Mouse (Mus musculus) left cerebral cortex, postnatal 25 days (tissue): ENCODE measurements around the gene Gm13040. TPM values are rescaled to one million over a fixed set of nuclear protein-coding genes. Genes with fewer than 3 reads are reported as not detected.
"Not testable (repeated sequence)": the region's sequence is repeated elsewhere in the genome, so short reads cannot be mapped to it uniquely, and the experiment has no call there.

Experiments used
- DNase-seq, 2 experiments: peaks; one replicate each; pipeline ENCODE4 v3.0.0; 2022; ENCODE audit warnings: low spot score in 2 of 2, mixed read lengths in 1 of 2
- intact Hi-C: fragments of 180-260 bp; cut with DNase I; formaldehyde crosslinking; loops from one replicate; pipeline ENCODE4 v1.15.1; 2025
- total RNA-seq, 2 experiments: library from RNA; stranded (reverse); gene quantifications; 2 replicates each; pipeline ENCODE4 v1.2.3; 2021

Gm13040 gene
- total RNA-seq, result not detected

- DNase-seq, intact Hi-C loops: not testable (repeated sequence)
These were observed at the start of gene Gm13040 for GRCm38 (mm10) chr4:143535654-143536053. Gene Gm13040, plus strand, starts transcription at chr4:143535954.

GRCm38 (mm10) chr4:143511043-143511442 lies 24.7 kb upstream of the Gm13040 start, which contains the start of gene Gm13043:
Gene Gm13043, plus strand, starts transcription at chr4:143511343.
- no peak for DNase-seq
- intact Hi-C loops, result no loop called here

- DNase-seq, intact Hi-C loops: not testable (repeated sequence)
These were observed 15.6 kb downstream of the Gm13040 start, which contains the start of the genes BC080695 and Gm13057 for GRCm38 (mm10) chr4:143551400-143551799. Gene BC080695, plus strand, starts transcription at chr4:143551700. Gene Gm13057, plus strand, starts transcription at chr4:143551709.

Other genes with a start within 250 kb of the Gm13040 start
- gene Pdpn, start 236.4 kb upstream of the Gm13040 start, total RNA-seq, result 10 to 100 TPM; 14.7 to 15.9 TPM
- 1 to 10 TPM; 1.9 to 2.3 TPM for gene Lrrc38, start 186.2 kb upstream of the Gm13040 start, total RNA-seq
- gene Pramel1, start 141.5 kb upstream of the Gm13040 start, total RNA-seq, result not detected
- gene Pramef8, start 123.5 kb upstream of the Gm13040 start, total RNA-seq, result 10 to 100 TPM; 11.7 to 12.6 TPM
- not detected for gene Oog4, start 85.6 kb upstream of the Gm13040 start, total RNA-seq
- not detected for gene Gm13043, start 24.6 kb upstream of the Gm13040 start, total RNA-seq
- not detected for gene BC080695, start 15.7 kb downstream of the Gm13040 start, total RNA-seq
- gene Gm13057, start 15.8 kb downstream of the Gm13040 start, total RNA-seq, result not detected
- gene Gm13083, start 79.0 kb downstream of the Gm13040 start, total RNA-seq, result not detected
- gene Gm13088, start 121.3 kb downstream of the Gm13040 start, total RNA-seq, result not detected
- not detected for gene Gm13089, start 166.8 kb downstream of the Gm13040 start, total RNA-seq
- not detected for gene Gm13078, start 183.5 kb downstream of the Gm13040 start, total RNA-seq